Mouse (Mus musculus) C2C12 (cell line): Measurements from ENCODE around the gene E2f4.

Experiments used
- CEBPB ChIP-seq: IDR thresholded peaks from one replicate; pipeline ENCODE4 v1.6.1; 2011; ENCODE audit warnings: low read depth, mild to moderate bottlenecking, control low read depth, moderate library complexity
- CTCF ChIP-seq: IDR thresholded peaks from one replicate; pipeline ENCODE4 v1.5.1; 2011; ENCODE audit not compliant: control insufficient read depth, insufficient read depth, insufficient read length
- FOSL1 ChIP-seq: IDR thresholded peaks from one replicate; pipeline ENCODE4 v1.8.0; 2011; ENCODE audit warnings: mild to moderate bottlenecking, low read length; ENCODE audit not compliant: poor library complexity, insufficient read depth, severe bottlenecking
- MAX ChIP-seq: IDR thresholded peaks from one replicate; pipeline ENCODE4 v1.6.1; 2011; ENCODE audit warnings: mild to moderate bottlenecking, control low read depth
- MYOG ChIP-seq: IDR thresholded peaks from one replicate; pipeline ENCODE4 v1.6.1; 2011; ENCODE audit not compliant: control insufficient read depth, insufficient read length; ENCODE audit errors: extremely low read depth
- USF1 ChIP-seq: IDR thresholded peaks from one replicate; pipeline ENCODE4 v1.6.1; 2011; ENCODE audit warnings: low read depth, mild to moderate bottlenecking, control low read depth, moderate library complexity

DNA sequence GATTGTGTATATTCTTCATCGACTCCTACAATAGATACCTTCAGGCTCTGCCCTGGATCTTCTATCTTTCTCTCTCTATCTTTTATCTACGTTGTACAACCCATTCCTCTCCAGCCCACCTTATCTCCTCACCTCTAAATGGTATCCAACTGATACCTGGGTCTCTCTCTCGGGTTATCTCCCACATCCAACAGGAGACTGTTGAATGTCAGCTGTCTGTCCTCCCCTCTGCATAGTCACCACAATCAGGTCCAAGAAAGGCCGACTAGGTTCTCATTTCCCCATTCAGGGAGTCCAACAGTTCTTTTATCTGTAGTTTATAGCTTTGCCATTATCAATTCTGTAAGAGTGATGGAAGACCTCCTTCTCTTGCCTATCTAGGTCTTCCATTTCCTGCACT lies 15.2 kb upstream of the E2f4 start:
- no peak for TF ChIP-seq CTCF
- TF ChIP-seq CEBPB: no peak
- TF ChIP-seq MYOG: no peak
- no peak for TF ChIP-seq MAX
- TF ChIP-seq USF1: no peak
- no peak for TF ChIP-seq FOSL1
